Mouse (Mus musculus): Measurements from ENCODE around the gene Tgif1. TPM values are rescaled to one million over a fixed set of nuclear protein-coding genes. Genes with fewer than 3 reads are reported as not detected.

Gene Tgif1
- total and polyA plus RNA-seq, 3 experiments: 44.5 to 74.4 (median 70.6) TPM

DNA sequence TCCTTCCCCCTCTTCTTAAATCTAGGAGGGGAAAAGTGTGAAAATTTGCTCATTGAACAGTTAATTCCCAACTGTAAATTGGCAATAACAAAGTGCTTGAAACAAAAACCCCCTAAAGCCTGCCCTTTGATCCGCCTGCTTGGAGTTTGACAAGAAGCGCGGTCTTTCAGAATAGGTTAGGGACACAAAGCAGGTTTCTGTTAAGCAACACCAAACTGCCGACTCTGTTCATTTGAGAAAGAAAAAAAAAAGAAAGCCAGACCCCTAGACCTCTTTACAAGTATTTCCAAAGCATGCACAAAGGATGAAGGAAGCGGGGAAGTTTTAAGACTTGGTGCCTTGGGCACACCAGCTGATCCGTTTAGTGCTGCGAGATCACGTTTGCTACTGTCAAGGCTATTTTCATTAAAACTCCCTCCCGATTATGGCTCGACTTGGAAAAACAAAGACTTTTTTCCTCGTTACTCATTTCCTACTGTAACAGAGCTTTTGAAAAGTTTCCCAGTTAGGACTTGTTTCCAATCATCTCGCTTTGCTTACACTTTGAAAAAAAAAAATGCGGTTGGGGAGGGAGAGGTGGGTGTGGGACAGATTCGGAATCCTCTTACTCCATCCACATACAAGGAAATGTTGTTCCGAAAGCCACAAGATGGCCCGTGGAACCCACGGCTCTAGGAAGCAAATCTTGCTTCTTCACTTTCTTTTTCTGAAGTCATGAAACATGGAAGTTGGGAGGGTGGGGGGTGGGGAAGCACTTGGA is 5.4 kb downstream of the Tgif1 start:
- Histone ChIP-seq H3K27ac (ENCODE audit: insufficient read depth, low read depth) (peak overlapping the region; percentile 42; the same call in 1 of the 2 replicates), H3K4me1 (ENCODE audit: control insufficient read depth in 1 of 2, insufficient read depth in 2 of 2) (peaks cover 0 to 34% of the 10 kb centered on the region in 2 experiments; a peak in 2 of 4 replicates), H3K27me3 (replicated peaks) (no peaks in the 10 kb centered on the region), H3K36me3 (replicated peaks in 1 of 2; ENCODE audit: control insufficient read depth in 1 of 2, insufficient read depth in 1 of 2, low read length in 1 of 2) (peaks cover 31 to 47% of the 10 kb centered on the region in 2 experiments), H3K4me2 (ENCODE audit: insufficient read depth, low read depth, poor library complexity, severe bottlenecking) (peak overlapping the region; percentile 86), H3K4me3 (replicated peaks in 1 of 3; ENCODE audit: low read depth in 2 of 3, low read length in 2 of 3, poor library complexity in 1 of 3) (peak overlapping the region; percentile 83 to 94 (median 93)), H3K79me2 (replicated peaks; ENCODE audit: control insufficient read depth, extremely low read depth, insufficient read depth, poor library complexity, severe bottlenecking) (peaks cover 79% of the 10 kb centered on the region), H3K9ac (ENCODE audit: insufficient read depth, low read depth) (peak overlapping the region; percentile 98), H3K9me3 (replicated peaks; ENCODE audit: low read length) (no peaks in the 10 kb centered on the region)
- dilution Hi-C loops (cut with MboI; ENCODE audit: extremely low pct_ligation_motif_present, extremely low pct_unique_long_range_greater_than_20kb, low sequenced_read_pairs) (no loop called here), in situ Hi-C loops (cut with MboI; ENCODE audit: low pct_ligation_motif_present, low pct_unique_long_range_greater_than_20kb, low sequenced_read_pairs) (no loop called here)
- no peak for DNase-seq (ENCODE audit: extremely low read depth)
- TF ChIP-seq E2F4 (IDR thresholded peaks at IDR 0.05; ENCODE audit: insufficient replicate concordance, low read depth, low read length) (no peak), JUND (conservative IDR thresholded peaks at IDR 0.05; ENCODE audit: low read depth, low read length) (no peak), MXI1 (IDR thresholded peaks at IDR 0.05; ENCODE audit: low read depth, low read length) (peak; percentile 67; the same call in 1 of the 2 replicates), UBTF (IDR thresholded peaks at IDR 0.05; ENCODE audit: low read depth, low read length) (no peak), NRF1 (IDR thresholded peaks at IDR 0.05; ENCODE audit: low read depth, low read length) (no peak), CHD2 (IDR thresholded peaks at IDR 0.05; ENCODE audit: low read length) (no peak), ZKSCAN1 (IDR thresholded peaks at IDR 0.05; ENCODE audit: borderline replicate concordance, low read depth, low read length) (no peak), MYC (IDR thresholded peaks at IDR 0.05; ENCODE audit: low read depth, low read length) (no peak), EP300 (IDR thresholded peaks at IDR 0.05; ENCODE audit: low read length) (no peak), ZC3H11A (IDR thresholded peaks at IDR 0.05; ENCODE audit: low read depth, low read length) (no peak), RAD21 (IDR thresholded peaks at IDR 0.05; ENCODE audit: low read depth, low read length) (no peak), TBP (conservative IDR thresholded peaks at IDR 0.05; ENCODE audit: low read depth, low read length) (no peak), CTCF (conservative IDR thresholded peaks at IDR 0.05 in 1 of 2, IDR thresholded peaks at IDR 0.05 in 1 of 2; ENCODE audit: low read depth in 2 of 2, low read length in 2 of 2) (no peak), KAT2A (IDR thresholded peaks at IDR 0.05; ENCODE audit: insufficient replicate concordance, low read length) (no peak), MAX (IDR thresholded peaks at IDR 0.05; ENCODE audit: low read length) (no peak), POLR2AphosphoS2 (IDR thresholded peaks at IDR 0.05; ENCODE audit: low read depth, low read length) (no peak; the same call in 1 of the 2 replicates), HCFC1 (IDR thresholded peaks at IDR 0.05; ENCODE audit: low read depth, low read length) (no peak), USF2 (conservative IDR thresholded peaks at IDR 0.05; ENCODE audit: low read depth, low read length) (no peak), CHD1 (IDR thresholded peaks at IDR 0.05; ENCODE audit: low read depth, low read length) (peak; percentile 69), GABPA (IDR thresholded peaks at IDR 0.05; ENCODE audit: insufficient replicate concordance, low read depth, low read length) (no peak), SMC3 (IDR thresholded peaks at IDR 0.05; ENCODE audit: low read depth, low read length) (no peak), MAZ (IDR thresholded peaks at IDR 0.05; ENCODE audit: low read depth, low read length) (no peak), RCOR1 (conservative IDR thresholded peaks at IDR 0.05; ENCODE audit: low read depth, low read length) (no peak), BHLHE40 (IDR thresholded peaks at IDR 0.05; ENCODE audit: low read depth, low read length) (peak; percentile 63), PAX5 (IDR thresholded peaks at IDR 0.05; ENCODE audit: low read length) (no peak), ZMIZ1 (IDR thresholded peaks at IDR 0.05; ENCODE audit: low read depth, low read length) (no peak), ELF1 (IDR thresholded peaks at IDR 0.05; ENCODE audit: low read depth, low read length) (no peak), IRF4 (IDR thresholded peaks at IDR 0.05; ENCODE audit: low read depth, low read length) (no peak), SIN3A (IDR thresholded peaks at IDR 0.05; ENCODE audit: low read length) (peak; percentile 85), NELFE (IDR thresholded peaks at IDR 0.05; ENCODE audit: low read depth, low read length) (no peak), MEF2A (IDR thresholded peaks at IDR 0.05; ENCODE audit: borderline replicate concordance, low read depth, low read length) (no peak), USF1 (IDR thresholded peaks at IDR 0.05; ENCODE audit: low read depth, low read length) (no peak), TCF12 (IDR thresholded peaks at IDR 0.05; ENCODE audit: low read depth, low read length) (no peak), JUN (IDR thresholded peaks at IDR 0.05; ENCODE audit: insufficient read depth, low read depth, low read length) (no peak), POLR2A (IDR thresholded peaks at IDR 0.05; ENCODE audit: low read depth, low read length) (no peak), ETS1 (conservative IDR thresholded peaks at IDR 0.05; ENCODE audit: low read depth, low read length) (no peak), MAFK (IDR thresholded peaks at IDR 0.05; ENCODE audit: insufficient replicate concordance, low read length) (no peak), ZNF384 (IDR thresholded peaks at IDR 0.05; ENCODE audit: low read depth, low read length) (peak; percentile 69; the same call in 1 of the 2 replicates)

All from CH12.LX (cell line).